Mouse (Mus musculus) G1E-ER4 (cell line): ENCODE measurements around the gene Ttc28. TPM values are rescaled to one million over a fixed set of nuclear protein-coding genes. Genes with fewer than 3 reads are reported as not detected.

Experiments used
- GATA1 ChIP-seq: IDR thresholded peaks from one replicate; pipeline ENCODE4 v1.8.0; 2012; ENCODE audit warnings: low read length, inconsistent platforms
- polyA plus RNA-seq: library from polyadenylated mRNA; stranded (reverse); fragments of >175 nt; gene quantifications from 2 replicates; pipeline ENCODE4 v1.2.3, GENCODE M21; 2012

The Ttc28 gene
- polyA plus RNA-seq, 1 experiment, result 0.62 TPM

DNA sequence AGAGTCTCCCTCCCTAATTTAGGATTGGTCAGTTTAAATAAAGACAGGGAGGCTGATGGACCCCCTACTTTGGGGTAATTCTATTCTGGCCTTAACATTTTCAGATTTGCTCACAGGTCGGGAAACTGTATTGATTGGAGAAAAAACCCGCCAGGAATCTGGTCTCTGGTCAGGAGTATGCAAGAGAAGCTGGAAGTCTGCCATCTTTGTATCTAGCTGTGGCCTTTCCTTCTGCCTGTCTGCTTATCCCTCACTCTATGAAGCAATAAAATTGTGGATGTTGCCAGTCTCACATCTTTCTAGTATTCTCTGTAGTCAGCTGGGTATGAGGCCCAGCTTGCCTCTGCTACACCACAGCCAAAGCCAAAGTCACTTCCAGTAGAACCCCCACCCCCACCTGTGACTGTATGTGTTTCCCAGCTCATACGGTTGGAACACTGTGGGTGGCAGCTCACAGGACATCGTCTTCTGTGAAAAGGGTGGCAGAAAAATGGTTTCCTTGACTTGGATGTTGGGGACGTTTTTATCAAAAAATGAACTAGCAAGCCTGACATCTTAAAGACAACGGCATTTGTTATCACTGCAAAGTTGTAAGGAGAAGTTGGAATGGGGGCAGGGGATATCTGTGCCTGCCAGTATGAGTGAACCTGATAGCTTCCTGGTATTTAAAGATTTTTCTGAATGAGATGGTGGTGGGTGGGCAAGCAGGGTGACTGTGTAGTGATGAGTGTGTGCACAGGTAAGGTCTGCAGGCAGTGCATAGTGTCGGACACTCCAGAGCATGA, 281.7 kb downstream of the Ttc28 start:
- TF ChIP-seq GATA1, result no peak

GRCm38 (mm10) chr5:111162857-111163256, 283.3 kb downstream of the Ttc28 start:
- no peak for TF ChIP-seq GATA1

DNA sequence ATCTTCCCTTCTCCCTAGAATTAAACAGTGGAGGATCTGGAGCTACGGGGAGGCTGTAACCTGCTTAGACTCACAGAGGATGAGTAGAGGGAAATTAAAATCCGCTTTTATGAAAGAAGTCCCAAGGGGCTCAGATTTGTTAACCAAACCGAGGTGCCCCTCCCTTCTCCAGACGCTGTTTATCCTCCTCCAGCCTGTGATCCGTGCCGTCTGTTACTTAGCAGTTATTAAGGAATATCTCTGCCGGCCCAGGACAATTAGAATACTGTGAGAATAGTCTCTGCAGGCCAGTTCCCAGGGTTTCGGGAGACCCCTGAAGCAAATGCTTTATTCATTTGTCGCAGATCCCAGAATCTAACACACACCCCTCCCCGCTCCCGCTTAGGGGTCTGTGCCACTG, 283.8 kb downstream of the Ttc28 start:
- TF ChIP-seq GATA1, result no peak

- no peak for TF ChIP-seq GATA1
Measured at GRCm38 (mm10) chr5:111164348-111164920, 284.8 kb downstream of the Ttc28 start.

DNA sequence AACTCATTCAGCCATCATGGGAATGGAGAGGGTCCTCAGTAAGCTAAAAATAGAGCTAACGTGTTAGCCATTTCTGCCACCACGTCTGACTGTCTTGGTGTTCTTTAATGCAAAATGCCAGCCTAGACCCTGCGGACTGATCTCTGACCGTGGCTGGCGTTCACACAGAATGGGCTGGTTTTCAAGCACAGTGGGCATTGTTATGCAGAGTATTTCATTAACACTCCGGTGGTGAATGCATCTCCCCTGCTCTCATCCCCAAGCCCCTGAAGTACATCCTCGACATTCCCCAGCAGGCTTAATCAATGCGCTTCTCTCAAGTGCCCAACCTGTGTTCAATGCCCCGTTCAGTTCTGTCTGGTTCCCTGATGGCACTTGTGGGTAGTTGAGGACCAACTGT, 290.8 kb downstream of the Ttc28 start:
- no peak for TF ChIP-seq GATA1

DNA sequence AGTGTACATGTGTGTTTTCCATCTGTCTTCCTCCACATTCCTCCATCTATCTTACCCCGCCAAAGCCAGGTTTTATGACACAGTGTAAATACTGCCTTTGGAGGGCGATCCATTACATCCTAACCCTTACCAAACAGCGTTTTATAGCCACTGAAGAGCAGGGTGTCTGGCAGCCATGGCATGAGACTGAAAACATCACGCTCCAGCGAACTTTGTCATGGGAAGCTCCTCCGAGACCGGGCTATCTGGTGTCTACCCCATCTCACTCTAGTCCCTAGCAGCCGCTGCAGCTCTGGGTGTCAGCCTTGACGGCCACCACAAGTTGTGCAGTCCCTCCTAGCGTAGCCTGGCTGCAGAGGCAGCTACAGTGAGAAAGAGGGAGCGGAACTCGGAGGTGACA, 295.8 kb downstream of the Ttc28 start:
- TF ChIP-seq GATA1, result no peak

DNA sequence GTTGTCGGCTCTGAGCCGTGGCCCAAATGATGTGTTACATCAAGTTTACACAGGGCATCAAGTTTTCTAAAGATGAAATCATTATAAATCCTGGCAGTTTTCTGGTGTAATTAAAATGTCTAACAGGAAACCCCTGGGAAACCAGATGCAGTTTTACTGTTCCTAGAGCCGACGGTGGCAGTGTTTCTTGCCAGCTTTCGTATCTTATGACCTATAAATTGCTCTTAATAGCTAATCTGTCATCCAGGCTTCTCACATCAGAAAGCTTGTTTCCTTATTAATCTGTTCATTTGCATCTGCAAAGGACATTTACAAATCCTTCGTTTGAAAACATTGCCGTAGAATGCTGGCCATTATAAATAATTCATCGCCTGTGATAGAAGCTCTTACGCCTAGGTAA, 296.2 kb downstream of the Ttc28 start:
- no peak for TF ChIP-seq GATA1

DNA sequence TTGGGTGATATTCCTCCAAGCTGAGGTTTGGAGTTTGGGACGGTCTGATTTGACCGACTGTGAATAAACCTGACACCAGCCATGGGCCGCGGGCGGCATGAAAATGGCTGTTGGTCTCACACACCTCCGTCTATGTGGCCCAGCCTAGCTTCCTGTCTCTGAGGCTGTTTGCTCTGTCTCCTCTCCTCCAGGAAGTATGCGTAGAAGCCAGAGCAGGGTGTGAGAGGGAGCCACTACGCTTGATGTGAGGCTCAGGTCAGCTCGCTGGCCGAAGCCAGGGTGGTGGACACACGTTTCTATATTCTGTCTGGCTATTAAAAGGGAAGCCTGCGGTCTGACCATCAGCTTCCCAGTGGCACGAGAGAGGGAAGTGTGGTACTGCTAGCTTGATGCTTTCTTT, 296.8 kb downstream of the Ttc28 start:
- no peak for TF ChIP-seq GATA1

DNA sequence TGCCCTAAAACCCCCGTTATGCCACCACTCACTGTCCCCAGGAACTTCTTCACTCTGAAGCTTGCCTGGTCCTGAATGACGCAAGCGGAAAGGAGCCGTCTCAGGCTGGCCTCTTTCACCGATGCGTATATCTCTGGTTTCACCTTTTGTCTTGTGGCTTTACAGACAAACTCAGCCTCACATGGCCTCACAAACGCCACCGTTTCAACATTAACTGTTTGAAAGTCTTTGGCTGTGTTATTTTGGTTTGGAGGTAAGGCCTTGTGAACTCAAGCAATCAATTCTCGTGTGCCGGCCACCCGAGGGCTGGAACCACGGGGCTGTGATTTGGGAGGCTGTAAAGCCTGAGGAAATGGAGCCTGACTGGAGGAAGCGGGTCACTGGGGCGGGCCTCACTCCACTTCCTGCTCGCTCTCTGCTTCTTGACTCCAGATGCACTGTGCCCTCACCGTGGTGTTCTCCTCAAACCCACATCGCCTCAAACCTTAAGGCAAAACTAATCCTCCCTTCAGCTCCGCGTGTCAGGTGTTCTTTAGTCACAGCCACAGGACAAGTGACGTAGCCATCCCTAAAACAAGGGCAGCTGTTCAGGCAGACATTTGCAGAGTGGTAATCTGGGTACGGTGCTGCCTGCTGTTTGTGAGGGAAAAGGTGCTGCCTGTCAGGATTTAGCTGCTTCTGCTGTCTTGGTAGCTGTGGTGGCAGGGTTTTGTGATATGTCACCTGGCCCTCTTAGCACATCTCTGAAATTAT, 298.9 kb downstream of the Ttc28 start:
- TF ChIP-seq GATA1, result no peak

DNA sequence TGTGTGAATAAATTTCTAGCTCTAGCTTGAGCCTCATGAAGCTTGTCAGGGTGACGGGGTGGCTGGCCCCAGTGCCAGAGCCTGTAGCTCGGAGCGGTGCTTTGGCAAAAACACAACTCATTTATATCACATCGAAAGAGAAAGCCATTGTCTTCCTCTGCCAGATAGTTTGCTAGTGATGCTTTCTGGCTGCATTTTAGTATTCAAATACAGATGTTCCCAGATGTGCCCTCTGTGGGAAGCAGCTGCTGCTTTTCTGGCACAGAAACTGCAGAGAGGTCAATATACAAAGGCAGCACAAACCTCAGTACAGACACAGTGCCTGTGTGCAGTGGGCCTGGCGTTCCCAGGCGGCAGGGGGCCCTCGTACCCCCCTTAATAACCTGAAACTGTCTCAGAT, 300.0 kb downstream of the Ttc28 start:
- TF ChIP-seq GATA1, result no peak

DNA sequence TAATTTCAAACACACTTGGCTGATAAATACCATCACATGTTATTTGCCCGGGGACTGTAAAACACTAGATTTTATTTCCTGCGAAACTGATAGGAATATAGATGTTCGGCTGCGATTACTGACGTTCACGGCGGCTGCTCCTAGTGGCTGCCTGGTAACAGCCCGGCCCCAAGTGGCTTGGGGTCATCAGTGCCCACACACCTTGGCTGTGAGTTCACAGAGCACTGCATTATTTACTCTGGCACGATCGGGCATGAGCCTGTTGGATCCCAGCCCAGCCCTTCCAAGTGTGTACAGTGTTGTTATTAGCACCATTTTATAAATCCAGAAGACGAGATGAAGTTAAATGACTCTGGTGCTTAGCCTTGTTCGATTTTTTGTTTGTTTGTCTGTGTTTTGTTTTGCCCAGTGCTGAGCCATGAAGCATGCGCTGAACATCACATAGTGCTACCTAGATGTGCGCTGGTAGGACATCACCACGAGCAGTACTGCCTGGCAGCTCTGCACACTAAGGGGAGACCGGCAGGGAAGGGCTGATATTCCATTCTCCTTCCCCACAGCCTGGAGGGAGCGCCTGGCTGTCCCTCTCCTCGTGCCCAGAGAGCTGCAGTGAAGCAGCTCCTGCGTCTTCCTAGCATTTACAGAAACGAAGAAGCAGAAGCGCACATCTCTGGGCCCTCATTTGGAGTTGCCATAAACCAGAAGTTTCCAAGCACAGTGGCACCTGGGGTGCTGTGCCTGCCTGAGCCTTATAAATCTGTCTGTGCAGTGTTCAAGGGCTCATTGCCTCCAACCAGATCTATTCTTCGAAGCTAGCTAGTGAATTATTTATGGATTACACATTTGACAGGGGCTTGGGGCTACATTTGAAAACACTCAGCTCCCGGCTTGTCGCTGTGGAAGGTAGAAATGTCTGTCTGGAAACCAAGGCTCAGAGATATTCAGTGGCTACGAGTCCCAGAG, 300.8 kb downstream of the Ttc28 start:
- TF ChIP-seq GATA1, result no peak

DNA sequence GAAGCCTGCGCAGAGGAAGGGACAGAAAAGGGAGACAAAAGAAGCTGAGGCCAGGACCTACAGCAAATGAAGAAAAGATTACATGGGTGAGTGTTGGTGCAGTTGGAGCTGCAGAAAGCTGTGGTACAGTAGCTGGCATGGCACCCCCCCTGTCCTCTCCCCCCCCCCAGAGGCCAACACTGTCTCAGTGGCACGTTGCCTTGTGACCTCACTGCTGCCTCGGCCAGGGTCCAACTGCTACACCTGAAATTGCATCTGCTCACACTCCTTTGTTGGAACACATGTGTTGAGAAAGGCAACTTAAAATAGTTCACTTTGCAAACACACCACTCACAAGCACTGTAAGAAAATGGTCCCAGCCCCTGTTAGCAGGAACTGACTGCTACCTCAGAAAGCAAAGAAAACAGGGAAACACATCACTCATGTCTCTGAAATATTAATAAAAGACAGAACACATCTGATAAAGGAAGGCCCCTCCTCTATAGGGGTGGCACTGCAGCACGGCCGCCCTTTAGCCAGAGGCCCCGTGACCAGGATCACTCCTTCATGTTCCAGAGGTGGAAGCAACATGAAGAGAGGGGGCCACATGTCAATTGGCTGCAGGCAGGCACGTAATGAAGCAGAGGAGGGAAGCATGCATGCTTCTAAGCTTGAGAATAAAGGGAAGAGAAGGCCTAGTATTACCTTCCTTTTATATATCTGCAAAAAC, 301.8 kb downstream of the Ttc28 start:
- TF ChIP-seq GATA1, result no peak

- TF ChIP-seq GATA1, result no peak
Measured at GRCm38 (mm10) chr5:111186600-111186999, 307.0 kb downstream of the Ttc28 start.

GRCm38 (mm10) chr5:111191972-111192371, 312.4 kb downstream of the Ttc28 start:
- TF ChIP-seq GATA1, result no peak

DNA sequence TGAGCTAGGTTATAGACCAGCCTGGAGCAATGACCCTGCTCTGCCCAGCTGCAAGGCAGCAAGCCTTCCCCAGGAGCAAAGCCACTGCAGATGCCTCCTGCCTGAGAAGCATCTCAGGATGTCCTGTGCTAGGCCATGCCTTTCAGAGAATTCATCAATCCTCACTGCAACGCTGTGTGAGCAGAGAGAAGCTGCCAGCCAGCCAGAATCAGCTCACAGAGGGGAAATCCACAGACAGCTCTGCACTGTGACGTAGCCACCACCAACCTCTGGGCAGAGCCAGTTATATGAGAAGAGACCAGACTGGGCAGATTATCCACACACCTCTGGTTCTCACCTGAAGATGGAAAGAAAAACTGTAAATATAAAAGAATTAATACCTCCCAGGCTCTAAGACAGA, 315.2 kb downstream of the Ttc28 start:
- no peak for TF ChIP-seq GATA1
